Mouse (Mus musculus) ovary, postnatal 14 days (tissue): ENCODE measurements around the gene Runx3.
"Not testable (repeated sequence)": the region's sequence is repeated elsewhere in the genome, so short reads cannot be mapped to it uniquely, and the experiment has no call there.

Source experiments
- DNase-seq: peaks from one replicate; pipeline ENCODE4 v3.0.0; 2022; ENCODE audit warnings: low spot score

Gene Runx3

DNA sequence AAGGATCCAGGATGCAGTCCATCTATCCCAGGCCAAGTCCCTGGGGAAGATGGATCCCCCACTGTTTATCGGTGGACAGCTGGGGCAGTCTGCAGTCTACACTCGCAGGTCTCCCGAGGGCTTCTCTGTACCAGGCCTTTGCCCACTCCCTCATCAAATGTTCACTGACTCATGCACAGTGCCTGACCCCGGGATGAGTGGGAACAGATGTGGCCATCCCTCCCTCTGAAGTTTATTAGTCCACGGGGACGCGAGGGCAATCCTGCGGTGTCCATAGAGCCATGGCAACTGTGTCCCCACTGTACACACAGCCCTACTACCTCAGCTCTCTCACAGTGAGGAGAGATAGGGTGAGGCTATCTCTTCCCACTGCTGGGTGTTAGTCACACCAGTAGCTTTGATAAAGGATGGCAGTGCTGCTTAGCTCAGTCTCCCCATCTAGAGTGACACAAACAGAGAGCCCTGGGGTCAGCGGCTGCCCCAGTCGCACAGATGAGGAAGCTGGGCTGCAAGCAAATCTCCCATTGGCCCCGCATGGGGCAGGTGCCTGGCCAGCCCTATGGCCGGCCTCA, 50.9 kb downstream of the Runx3 start:
- no peak for DNase-seq

DNA sequence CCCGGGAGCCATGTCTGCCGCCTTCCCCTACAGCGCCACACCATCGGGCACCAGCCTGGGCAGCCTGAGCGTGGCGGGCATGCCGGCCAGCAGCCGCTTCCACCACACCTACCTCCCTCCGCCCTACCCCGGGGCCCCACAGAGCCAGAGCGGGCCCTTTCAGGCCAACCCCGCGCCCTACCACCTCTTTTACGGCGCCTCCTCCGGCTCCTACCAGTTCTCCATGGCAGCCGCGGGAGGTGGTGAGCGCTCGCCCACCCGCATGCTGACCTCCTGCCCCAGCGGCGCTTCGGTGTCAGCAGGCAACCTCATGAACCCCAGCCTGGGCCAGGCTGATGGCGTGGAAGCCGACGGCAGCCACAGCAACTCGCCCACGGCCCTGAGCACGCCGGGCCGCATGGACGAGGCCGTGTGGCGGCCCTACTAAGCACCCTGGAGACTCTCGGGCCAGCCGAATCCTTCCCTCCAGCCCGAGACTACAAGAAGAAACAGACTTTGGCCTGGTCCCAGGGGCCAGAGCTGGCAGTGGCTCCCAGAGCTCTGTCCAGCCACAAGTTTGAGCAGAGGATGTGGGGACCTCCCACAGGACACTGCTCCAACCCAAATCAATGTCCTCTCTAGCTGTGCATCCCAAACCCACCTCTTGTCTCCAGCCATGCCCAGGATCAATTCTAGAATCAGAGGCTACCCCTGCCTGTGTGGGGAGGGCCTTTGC, 55.1 kb downstream of the Runx3 start:
- DNase-seq = no peak

DNA sequence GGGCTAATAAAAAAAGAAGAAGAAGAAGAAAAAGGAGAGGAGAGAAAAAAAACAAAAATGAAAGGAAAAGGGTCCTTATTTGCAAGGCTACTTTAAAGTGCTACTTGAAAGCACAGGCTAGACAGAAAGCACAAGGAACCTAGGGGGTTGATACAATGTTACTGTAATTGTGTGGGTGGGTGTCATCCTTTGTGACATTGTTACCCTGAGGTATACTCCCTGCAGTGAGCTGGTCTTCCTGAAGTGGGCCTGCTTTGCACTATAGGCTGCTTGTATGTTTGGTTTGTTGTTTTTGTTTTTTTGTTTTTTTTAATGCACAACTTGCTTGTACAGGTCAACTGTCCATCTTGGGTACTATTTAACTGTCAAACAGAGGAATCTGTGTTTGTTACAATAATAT, 57.1 kb downstream of the Runx3 start:
- no peak for DNase-seq

DNA sequence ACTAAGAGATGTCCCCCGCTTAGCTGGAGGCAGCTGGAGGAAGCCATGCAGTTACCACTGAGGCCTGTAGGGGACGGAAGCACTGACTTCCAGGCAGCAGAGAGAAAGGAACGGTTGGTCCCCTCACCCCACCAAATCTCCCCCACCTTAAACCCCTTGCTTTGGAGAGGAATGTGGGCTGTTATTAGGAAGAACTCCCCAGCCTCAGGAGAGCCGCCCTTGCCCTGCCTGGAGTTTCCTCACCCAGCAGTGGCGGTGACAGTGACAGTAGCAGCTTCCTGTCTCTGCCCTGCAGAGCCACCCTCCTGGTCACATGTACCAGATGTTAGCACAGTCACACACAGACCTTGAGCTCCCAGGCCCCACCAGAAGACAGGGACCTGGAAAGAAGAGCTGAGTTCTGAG, 58.6 kb downstream of the Runx3 start:
- no peak for DNase-seq

DNA sequence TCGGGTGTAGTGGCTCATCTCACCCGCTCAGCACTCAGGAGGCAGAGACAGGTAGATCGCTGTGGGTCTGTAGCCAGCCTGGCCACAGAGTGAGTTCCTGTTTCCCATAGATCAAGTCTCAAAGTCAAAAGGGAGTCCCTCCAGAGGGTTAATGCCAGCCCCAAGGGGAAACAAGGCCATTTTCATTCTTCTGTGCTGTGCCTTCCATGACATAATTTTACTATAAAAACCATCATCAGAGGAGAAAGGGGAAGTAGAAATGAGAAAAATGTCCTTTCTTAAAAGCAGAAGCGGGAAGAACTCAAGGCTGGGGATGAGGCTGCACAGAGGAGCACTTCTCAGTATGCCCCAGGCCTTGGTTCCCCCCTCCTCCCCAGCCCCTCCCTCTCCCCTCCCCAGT, 61.4 kb downstream of the Runx3 start:
- no peak for DNase-seq

DNA sequence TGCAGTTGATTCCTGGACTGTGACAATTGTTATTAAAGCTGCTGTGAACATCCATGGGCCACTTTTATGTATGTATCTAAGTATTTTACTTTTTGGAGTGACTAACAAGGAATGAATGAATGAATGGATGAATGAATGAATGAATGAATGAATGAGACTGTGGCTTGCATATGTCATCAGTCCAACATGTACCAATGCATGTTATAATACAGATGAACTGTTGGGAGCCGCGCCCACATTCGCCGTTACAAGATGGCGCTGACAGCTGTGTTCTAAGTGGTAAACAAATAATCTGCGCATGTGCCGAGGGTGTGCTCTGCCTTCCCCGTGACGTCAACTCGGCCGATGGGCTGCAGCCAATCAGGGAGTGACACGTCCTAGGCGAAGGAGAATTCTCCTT, 63.8 kb downstream of the Runx3 start:
- DNase-seq = not testable (repeated sequence)

DNA sequence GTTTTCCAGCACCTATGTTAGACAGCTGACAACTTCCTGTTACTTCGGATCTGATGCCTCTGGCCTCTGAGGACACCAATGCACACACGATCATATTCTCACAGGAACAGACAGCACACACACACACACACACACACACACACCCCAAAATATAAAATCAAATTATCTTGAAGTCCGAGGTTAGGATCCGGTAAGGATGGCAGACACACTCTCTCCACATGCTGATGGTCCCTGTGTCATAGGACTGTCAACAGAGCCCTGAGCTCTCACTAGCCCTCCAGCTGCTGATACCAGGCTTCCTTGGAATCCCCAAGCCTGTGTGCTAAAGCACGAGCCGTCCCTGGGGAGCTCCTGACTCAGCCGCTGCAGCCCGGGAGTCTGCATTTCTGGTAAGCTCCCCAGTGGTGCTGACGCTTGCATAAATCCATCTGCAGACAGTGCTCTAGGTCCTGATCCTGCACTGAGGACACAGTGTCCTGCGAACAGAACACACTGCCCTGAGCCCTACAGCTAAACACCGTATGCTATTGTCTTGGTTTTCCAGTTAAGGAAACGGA, 69.1 kb downstream of the Runx3 start:
- DNase-seq = no peak

DNA sequence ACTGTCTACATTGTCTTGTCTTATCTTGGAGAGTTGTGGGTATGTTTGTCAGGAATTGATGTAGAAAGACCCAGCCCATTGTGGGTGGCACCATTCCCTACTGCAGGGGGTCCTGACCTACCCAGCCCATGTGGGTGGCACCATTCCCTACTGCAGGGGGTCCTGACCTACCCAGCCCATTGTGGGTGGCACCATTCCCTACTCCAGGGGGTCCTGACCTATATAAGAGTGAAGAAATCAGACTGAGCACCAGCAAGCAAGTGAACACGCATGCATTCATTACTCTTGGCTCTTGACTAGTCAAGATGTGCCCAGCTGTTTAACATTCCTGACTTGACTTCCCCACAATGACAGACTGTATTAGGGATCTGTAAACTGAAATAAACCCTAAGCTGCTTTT, 69.9 kb downstream of the Runx3 start:
- no peak for DNase-seq

DNA sequence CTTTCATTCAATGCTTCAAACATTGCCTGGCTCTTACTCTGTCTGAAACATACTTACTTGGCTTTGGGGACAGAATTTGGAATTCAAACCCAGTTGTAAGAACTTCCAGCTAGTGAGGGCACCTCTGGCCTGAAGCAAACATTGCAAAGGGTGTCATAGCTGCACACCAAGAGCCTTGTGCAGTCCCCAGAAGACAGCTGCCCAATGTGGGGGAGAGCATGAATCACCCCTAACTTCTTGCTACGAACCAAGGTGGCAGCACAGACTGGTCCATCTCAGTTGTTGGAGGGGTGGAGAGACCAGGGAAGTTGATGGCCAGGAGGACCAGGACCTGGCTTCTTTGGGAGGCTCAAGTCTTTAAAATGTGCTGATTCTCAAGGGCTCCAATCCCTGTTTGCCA, 70.7 kb downstream of the Runx3 start:
- no peak for DNase-seq

DNA sequence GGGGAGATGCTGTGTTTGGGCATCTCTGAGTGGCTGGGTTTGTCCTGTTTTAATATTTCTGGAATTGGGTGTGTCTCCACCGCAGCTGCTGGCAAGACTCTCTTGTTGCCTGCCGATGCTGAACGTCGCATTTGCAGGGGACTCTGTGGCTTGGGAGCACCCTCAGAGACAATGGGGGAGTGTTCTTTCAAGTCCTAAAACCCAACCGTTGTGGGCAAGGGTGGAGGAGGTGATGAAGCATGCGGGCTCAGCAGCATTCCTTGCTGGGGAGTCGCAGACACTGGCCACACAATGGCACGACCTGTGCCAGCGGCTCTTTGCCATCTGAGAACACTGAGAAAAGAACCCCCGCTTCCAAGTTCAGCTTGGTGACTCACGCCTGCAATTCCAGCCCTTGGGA, 71.2 kb downstream of the Runx3 start:
- no peak for DNase-seq

DNA sequence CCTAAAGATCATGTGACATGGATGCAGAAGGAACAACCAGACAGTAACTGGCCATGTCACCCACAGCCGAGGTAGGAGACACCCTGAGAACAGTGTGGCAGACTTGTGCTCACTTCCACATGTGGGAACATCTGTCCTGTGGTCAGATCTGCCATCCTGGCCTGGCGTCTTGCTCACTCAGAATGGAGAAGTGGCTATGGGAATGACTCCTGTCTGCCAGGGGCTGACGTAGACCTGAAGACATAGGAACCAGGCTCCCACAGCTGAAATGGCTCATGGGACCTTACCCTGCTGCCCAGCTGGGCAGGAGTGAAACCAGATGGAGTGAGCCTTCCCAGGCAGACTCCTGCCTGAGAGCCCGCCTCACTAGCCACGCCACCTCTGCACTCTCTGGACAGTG, 72.4 kb downstream of the Runx3 start:
- DNase-seq = no peak

DNA sequence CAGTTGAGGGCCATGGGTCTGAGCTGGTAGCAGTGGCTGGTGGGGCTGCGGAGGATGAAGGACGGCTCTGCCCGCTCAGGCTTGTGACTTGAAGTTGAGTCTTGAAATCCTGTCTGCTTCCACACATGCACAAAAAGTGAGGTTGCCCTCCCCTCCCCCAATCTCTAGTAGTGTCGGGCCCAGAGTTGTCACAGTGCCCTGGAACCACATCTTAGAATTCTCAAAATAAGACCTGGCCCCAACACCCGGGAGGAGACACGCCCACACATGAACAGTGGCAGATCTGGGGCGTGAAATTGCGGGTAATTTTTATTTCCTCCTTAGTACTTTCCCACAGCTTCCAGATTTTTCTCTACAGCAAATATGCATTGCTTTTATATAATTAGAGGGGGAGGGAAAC, 77.4 kb downstream of the Runx3 start:
- no peak for DNase-seq

DNA sequence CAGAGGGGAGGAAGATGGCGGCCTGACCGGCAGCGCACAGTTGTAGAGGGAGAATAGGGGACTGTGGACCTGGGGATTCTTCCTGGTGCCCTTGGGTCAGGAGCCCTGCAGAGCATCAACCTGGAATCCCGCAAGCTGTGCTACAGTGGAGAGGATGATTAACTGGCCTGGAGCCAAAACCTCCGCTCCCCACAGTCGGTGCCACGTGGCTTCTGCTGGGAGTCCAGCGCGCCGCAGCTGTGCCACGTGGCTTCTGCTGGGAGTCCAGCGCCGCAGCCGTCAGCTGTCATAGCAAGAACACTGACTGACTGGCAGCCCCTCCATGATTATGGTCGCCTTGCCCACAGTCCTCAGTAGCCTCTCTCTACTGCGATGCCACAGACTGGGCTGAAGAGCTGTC, 81.3 kb downstream of the Runx3 start:
- no peak for DNase-seq

DNA sequence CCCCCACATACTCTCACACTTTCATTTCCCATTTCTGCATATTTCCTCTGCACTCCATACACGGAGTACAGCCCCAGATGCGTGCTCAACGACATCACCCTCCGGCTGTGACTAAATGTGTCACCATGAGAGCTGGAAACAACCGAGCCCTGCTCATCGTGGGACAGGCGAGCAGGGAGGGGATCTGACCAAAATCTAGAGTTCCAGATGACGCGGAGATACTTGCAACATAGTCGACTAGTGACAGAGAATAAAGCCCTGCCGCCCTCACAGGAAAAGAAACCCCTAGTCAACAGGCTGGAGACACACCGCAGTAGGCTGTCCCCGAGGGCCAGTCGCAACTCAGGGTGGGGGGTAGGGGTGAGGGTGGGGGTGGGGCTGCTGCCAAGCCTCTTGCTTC, 82.8 kb downstream of the Runx3 start:
- DNase-seq = no peak

DNA sequence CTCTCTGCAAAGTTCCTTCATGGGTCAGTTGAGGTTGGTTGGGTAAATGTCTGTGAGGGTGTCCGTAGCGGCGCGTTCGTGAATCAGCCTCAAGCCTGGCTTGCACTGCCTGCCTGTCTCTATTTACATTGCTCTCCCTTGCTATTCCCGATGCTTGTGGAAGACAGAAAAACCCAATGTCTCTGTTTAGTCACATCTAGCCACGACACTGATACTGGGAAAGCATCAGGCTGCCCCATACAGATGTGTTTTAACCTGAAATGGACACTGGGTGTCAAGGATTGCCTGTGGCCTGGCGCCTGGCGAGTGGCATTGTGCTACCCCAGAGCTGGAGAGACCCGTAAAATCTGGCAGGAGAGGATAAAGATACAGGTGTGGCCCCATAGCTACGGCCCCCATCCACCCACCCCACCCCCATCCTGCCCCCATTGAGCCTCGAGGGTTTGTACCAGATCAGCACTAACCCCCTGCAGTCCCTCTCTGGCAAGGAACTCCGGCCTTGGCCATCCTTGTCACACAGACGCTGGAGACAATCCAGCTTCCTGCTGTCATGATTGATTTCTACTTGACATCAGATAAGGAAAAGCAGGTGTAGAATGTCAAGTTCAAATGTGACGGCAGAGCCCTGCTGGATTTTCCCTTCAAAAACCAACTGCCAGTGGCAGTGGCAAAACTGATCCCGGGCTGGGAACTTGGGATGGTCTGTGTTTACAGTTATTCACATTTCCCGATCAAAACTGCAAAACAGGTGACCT, 83.5 kb downstream of the Runx3 start:
- no peak for DNase-seq

DNA sequence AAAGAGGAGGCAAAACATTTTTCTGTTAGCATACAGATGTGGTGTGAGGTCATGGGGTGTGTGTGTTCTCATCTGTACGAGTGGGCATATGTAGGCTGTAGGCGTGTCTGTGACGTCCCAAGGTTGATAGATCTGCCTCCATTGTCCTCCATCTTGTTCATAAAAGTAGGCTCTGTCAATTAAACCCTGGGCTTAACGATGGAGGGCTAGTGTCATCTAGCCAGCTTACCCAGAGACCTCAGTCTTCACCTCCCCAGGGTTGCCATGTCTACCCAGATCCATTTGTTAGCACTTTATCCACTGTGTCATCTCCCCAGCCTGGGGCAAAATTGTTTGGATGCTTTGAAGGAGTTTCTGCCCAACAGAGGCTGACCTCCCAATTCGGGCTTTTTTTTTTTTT, 84.2 kb downstream of the Runx3 start:
- DNase-seq = no peak

DNA sequence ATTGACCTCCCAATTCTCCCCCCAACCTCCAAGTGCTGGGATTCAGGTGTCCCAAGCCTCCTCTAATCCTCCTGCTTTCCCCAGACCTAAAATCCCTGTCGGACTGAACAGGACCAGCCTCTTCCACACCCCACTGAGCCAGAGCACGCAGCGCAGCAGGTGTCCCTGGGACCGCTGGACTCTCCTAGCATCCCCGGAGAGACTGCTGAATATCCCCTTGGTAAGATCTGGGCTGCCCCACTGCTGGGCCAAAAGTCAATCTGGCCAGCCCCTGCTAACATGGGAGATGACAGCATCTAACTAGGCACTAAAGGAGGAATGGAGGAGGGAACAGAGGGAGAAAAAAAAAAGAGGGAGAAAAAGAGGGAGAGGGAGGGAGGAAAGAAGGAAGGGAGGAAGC, 84.8 kb downstream of the Runx3 start:
- no peak for DNase-seq

DNA sequence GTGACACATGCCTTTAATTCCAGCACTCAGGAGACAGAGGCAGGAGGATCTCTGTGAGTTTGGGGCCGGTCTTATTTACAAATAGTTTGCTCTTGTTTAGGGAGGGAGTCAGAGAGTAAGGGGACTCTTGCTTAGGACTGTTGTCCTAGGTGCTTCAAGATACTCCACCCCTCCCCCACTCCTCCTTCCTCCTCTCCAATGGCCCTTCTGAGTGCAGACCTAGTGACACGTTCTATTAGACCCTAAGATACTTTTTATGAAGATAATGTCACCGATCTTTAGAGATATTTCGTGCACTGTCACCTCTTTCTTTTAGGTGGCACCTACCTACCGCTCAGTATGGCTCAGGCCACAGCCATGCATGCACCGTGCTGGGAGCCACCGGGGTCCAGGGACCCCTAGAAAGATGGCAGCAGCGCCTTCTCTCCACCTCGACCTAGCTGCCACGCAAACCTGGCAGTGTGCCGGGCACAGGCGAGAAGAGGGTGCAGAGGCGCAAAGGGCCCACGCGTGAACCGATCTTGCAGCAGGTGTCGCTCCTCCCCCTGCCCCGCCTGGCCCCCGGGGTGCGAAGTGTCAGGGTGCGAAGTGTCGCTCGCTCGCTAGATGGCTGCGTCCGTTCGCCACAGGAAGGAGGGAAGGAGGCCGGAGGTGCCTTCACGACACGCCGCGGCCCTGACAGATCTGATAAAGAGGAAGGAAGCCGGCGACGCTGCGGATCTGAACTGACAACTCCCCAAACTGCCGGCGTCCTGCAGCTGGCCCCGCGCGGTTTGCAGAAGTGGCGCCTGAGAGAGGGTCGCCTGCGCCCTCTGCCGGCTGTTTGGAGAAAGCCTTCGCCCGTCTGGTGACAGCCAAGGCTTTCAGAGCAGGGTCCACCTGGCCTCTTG, 85.5 kb downstream of the Runx3 start:
- DNase-seq = peak; percentile 74

DNA sequence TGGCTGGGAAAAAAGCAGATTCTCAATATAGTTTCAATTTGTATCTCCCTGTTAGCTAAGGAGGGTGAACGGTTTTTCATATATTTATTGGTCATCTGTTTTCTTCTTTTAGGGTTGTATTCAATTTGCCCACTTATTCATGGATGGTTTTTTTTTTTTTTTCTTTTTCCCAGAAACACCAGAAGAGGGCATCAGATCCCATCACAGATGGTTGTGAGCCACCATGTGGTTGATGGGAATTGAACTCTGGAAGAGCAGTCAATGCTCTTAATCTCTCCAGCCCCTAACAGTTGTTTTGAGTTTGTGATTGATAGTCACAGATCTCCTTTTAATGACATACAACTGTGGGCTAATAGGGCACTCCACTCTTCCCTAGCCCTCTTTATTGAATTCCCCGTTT, 89.4 kb downstream of the Runx3 start:
- no peak for DNase-seq

DNA sequence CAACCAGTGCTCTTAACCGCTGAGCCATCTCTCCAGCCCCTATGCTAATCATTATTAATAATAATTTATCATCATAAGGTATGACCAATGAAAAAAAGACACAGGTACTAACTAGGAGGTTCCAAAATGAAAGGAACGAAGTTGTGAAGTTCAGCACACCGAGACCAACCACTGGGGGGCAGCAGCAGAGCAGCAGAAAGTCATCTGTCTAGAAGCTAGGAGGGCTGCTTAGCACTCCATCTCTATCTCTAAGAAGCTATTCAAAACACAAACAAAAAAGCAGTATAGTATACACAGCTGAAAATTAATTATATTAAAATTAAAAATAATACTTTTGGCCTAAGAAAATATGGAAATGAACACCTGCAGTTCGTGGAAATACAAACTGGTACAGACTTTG, 99.2 kb downstream of the Runx3 start:
- DNase-seq = peak; percentile 74

DNA sequence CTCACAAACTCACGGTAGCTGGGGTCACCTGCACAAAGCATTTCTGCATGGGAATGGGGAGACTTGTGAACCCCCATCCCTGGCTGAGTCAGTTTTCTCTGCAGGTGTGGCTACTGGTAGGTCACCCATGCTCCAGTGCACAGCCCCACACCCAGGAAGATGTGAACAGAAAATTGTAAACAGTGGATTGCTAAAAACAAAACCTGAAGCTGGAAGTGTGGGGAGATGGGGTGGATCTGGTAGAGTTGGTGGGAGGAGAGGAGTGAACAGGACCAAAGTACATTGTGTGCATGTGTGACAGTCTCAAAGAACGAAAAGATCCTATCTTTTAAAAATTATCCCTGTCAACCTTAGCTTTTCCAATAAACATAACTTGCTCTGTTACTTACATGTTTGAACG, 100.2 kb downstream of the Runx3 start:
- DNase-seq = no peak
